Mouse (Mus musculus) heart, embryonic 13.5 days (tissue): ENCODE results near the gene Krt20. TPM values are rescaled to one million over a fixed set of nuclear protein-coding genes. Genes with fewer than 3 reads are reported as not detected.

Source experiments
- ATAC-seq: fragments of 200-750 bp; cut with Nextera tagmentation; 2 replicates; pipeline ENCODE4 v1.8.0; 2017; ENCODE audit warnings: moderate TSS enrichment; ENCODE audit not compliant: insufficient number of reproducible peaks, low FRiP score, low TSS enrichment; ENCODE audit errors: extremely low read depth
- H3K27ac ChIP-seq: fragments of 300-500 bp; sonication (generic); replicated peaks from 2 replicates; pipeline ENCODE4 v1.5.1; 2015; ENCODE audit warnings: moderate library complexity, mild to moderate bottlenecking, inconsistent platforms
- H3K27me3 ChIP-seq: fragments of 300-500 bp; sonication (generic); replicated peaks from 2 replicates; pipeline ENCODE4 v1.6.1; 2015; ENCODE audit warnings: mild to moderate bottlenecking, inconsistent platforms
- H3K36me3 ChIP-seq: fragments of 300-500 bp; sonication (generic); 2 replicates; pipeline ENCODE4 v1.6.1; 2015; ENCODE audit warnings: mild to moderate bottlenecking, inconsistent platforms
- H3K4me1 ChIP-seq: fragments of 300-500 bp; sonication (generic); 2 replicates; pipeline ENCODE4 v1.6.1; 2015; ENCODE audit warnings: inconsistent platforms
- H3K4me2 ChIP-seq: fragments of 300-500 bp; sonication (generic); 2 replicates; pipeline ENCODE4 v1.6.1; 2015; ENCODE audit warnings: inconsistent platforms, mild to moderate bottlenecking, moderate library complexity
- H3K4me3 ChIP-seq: fragments of 300-500 bp; sonication (generic); 2 replicates; pipeline ENCODE4 v1.5.1; 2015; ENCODE audit warnings: moderate library complexity, mild to moderate bottlenecking, inconsistent platforms
- H3K9ac ChIP-seq: fragments of 300-500 bp; sonication (generic); 2 replicates; pipeline ENCODE4 v1.6.1; 2015; ENCODE audit warnings: inconsistent platforms, mild to moderate bottlenecking, moderate library complexity
- H3K9me3 ChIP-seq: fragments of 300-500 bp; sonication (generic); 2 replicates; pipeline ENCODE4 v1.6.1; 2016; ENCODE audit warnings: inconsistent platforms
- WGBS: fragments of 180-500 bp; shearing (Covaris S2); methylation state at CpG from one replicate; pipeline ENCODE4 v1.1.7; 2015; ENCODE audit warnings: mixed read lengths; 5-methylcytosine and 5-hydroxymethylcytosine counted together
- polyA plus RNA-seq: library from polyadenylated mRNA; unstranded; fragments of >200 nt; fragmentation: Nextera tagmentation; extraction: Ambion mirVana; gene quantifications from 2 replicates; pipeline ENCODE4 v1.2.1, GENCODE M21; 2015

Gene Krt20
- polyA plus RNA-seq, 1 experiment from 2014 or later: 2.3 TPM

DNA sequence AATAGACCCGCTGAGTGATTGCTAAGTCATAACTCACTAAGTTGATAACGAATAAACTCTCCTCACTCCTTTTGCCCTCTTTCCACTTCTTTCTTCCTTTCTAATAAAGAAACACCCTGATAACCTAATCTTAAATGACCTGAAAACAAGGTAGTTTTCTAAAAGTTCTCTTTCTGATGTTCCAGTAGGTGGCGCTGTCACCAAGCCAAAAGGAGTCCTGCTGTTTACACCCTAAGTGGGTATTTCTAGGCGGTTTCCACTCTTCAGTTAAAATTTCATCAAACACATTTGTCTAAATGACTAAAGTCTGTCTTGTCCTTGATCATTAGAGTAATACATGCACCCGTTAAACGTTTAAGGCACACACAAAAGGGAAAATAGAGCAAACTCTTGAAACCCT, 24.7 kb downstream of the Krt20 start:
- WGBS: 20% methylated on average over 6 of the region's 6 CpGs
- Histone ChIP-seq H3K27me3 (peaks cover 24% of the 10 kb centered on the region; the same call in 1 of the 2 replicates), H3K36me3 (no peaks in the 10 kb centered on the region), H3K4me1 (no peaks in the 10 kb centered on the region), H3K9me3 (no peaks in the 10 kb centered on the region), H3K27ac (no peak overlapping the region), H3K9ac (no peak overlapping the region), H3K4me3 (no peak overlapping the region), H3K4me2 (no peak overlapping the region)
- ATAC-seq: no peak

DNA sequence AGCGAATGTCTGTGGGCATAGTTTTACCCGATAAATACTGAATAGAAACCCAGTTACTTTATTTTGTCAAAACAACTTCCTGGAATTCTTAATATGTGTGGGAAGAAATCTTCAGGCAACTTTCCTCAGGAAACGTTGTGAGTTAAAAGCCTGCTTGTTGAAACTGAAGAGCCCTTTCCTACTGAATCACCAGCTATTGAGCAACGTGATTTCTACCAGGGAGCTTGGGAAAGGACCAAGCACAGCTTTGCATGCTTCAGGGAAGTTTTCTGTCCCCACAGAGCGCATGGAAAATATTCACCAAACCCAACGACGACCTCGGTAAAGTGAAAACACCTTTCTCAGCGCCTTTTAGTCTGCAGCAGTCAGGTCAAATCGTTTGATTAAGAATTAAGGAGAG, 31.8 kb downstream of the Krt20 start:
- H3K4me3 ChIP-seq: no peak overlapping the region
- WGBS: 60% methylated on average over 10 of the region's 10 CpGs
- no peak overlapping the region for H3K9ac ChIP-seq
- no peaks in the 10 kb centered on the region for H3K4me1 ChIP-seq
- H3K36me3 ChIP-seq: no peaks in the 10 kb centered on the region
- no peaks in the 10 kb centered on the region for H3K9me3 ChIP-seq
- no peak for ATAC-seq
- H3K4me2 ChIP-seq: no peak overlapping the region
- peaks cover 32% of the 10 kb centered on the region for H3K27me3 ChIP-seq
- no peak overlapping the region for H3K27ac ChIP-seq

DNA sequence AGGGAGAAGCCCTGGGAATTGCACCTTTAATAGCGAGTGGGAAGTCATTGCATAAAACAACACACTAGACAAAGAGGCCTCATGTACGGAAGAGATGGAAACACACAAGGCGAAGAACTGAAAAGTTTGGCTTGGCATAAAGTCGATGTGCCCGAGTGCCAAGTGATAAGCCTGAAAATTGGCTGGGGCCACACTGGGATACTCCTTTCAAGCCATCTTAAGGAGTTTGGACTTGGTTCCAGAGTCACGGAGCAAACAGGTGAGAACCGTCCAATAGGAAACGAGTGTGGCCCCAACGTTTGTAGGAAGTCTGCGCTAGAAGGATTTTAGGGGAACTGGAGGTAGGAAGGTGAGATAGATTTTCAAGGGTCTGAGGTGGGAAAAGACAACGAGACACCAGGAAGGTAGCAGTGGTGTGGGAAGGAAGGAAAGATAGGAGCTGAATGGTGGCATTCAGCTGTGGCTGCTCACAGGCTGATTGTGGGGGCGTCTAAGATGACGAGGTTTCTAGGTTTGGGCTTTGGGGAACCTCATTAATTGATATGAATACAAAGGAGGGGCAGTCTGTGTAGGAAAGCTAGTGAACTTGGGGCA, 37.9 kb downstream of the Krt20 start:
- H3K4me2 ChIP-seq: no peak overlapping the region
- H3K4me1 ChIP-seq: no peaks in the 10 kb centered on the region
- no peak for ATAC-seq
- H3K9ac ChIP-seq: no peak overlapping the region
- no peaks in the 10 kb centered on the region for H3K36me3 ChIP-seq
- no peaks in the 10 kb centered on the region for H3K9me3 ChIP-seq
- WGBS: 74% methylated on average over 13 of the region's 13 CpGs
- no peak overlapping the region for H3K4me3 ChIP-seq
- H3K27me3 ChIP-seq: peaks cover 49% of the 10 kb centered on the region
- H3K27ac ChIP-seq: no peak overlapping the region

DNA sequence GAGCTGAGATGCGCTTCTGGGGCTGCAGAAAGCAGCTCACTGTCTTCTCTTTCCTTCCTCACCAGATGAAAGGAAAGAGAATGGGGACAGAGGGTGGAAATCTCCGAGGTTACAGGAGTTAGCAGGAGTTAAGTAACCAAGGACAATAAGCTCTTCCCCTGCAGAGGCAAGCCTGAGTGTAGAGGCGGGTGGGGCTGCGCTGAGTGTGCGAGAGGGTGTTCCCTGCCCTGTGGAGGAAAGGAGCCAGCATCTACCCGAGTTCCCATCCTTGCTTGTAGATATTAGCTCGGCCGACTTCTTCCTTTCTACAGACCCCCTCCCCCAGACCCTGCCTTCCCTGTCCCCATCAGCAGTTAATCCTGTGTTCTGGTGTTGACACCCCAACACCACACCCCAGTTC, 39.1 kb downstream of the Krt20 start:
- no peaks in the 10 kb centered on the region for H3K36me3 ChIP-seq
- no peak overlapping the region for H3K9ac ChIP-seq
- no peak overlapping the region for H3K27ac ChIP-seq
- peaks cover 52% of the 10 kb centered on the region for H3K27me3 ChIP-seq
- 52% methylated on average over 8 of the region's 8 CpGs for WGBS
- H3K4me1 ChIP-seq: no peaks in the 10 kb centered on the region
- H3K4me2 ChIP-seq: no peak overlapping the region
- H3K9me3 ChIP-seq: no peaks in the 10 kb centered on the region
- no peak for ATAC-seq
- no peak overlapping the region for H3K4me3 ChIP-seq

DNA sequence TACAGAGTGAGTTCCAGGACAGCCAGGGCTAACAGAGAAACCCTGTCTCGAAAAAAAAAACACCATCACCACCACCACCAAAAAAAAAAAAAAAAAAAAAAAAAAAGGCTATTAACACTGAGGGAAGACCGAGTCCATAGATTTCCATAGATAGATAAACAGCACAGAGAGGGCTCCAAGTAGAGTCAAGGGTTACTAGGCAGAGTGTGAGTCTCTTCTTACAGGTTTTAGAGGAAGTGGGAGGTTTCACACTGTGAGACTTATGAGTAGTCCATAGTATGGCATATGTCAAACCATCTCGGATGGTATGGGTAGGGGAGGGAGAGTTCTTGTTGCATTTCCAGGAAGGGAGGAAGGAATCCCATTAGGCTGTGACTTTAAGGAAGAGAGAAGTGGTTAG, 39.9 kb downstream of the Krt20 start:
- Histone ChIP-seq H3K9ac (no peak overlapping the region), H3K4me3 (no peak overlapping the region), H3K4me2 (no peak overlapping the region), H3K9me3 (no peaks in the 10 kb centered on the region), H3K27me3 (peaks cover 49% of the 10 kb centered on the region), H3K27ac (no peak overlapping the region), H3K4me1 (no peaks in the 10 kb centered on the region), H3K36me3 (no peaks in the 10 kb centered on the region)
- 52% methylated on average over 3 of the region's 3 CpGs for WGBS
- ATAC-seq: no peak

DNA sequence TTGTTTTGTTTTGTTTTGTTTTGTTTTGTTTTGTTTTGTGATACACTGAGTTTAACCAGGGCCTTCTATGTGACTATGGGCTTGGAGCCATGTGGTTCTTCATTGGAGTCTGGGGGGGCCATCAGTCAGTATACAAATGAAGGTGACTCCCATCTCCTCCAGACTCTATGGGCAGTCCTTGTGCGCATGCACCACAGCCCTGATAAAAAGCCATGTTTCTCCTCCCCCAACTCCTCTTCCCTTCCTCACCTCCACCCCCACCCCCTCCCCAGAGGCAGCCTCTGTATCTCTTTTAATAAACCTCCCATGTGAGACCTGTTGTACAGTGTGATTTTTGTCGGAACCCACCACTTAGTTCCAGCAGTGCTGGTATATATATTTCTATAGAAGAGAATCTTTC, 41.3 kb downstream of the Krt20 start:
- Histone ChIP-seq H3K27me3 (peaks cover 40% of the 10 kb centered on the region), H3K4me3 (no peak overlapping the region), H3K4me2 (no peak overlapping the region), H3K9ac (no peak overlapping the region), H3K27ac (no peak overlapping the region), H3K36me3 (no peaks in the 10 kb centered on the region), H3K4me1 (no peaks in the 10 kb centered on the region), H3K9me3 (no peaks in the 10 kb centered on the region)
- 78% methylated on average over 2 of the region's 2 CpGs for WGBS
- no peak for ATAC-seq

DNA sequence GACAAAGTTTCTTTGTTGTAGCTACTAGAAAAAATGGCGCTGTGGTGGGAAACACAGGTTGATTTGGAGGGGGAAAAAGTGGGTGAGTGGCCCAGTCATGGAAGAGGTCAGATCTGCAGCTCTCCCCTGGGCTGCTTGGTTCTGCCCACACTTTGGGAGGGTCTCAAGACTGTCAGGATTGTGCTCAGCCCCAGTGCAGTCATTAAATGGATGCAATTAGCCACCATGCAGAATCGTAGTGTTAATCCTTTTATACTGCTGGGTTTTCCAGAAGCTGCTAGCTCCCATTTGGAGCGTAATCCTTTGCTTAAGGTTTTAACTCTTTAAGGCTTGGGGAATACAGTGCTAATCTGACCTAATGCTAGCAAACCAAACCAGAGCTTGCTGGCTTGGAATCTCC, 41.9 kb downstream of the Krt20 start:
- no peaks in the 10 kb centered on the region for H3K9me3 ChIP-seq
- 35% methylated on average over 3 of the region's 3 CpGs for WGBS
- no peak overlapping the region for H3K27ac ChIP-seq
- no peak overlapping the region for H3K4me3 ChIP-seq
- H3K27me3 ChIP-seq: peaks cover 41% of the 10 kb centered on the region
- H3K4me1 ChIP-seq: no peaks in the 10 kb centered on the region
- no peak for ATAC-seq
- no peaks in the 10 kb centered on the region for H3K36me3 ChIP-seq
- no peak overlapping the region for H3K4me2 ChIP-seq
- no peak overlapping the region for H3K9ac ChIP-seq

DNA sequence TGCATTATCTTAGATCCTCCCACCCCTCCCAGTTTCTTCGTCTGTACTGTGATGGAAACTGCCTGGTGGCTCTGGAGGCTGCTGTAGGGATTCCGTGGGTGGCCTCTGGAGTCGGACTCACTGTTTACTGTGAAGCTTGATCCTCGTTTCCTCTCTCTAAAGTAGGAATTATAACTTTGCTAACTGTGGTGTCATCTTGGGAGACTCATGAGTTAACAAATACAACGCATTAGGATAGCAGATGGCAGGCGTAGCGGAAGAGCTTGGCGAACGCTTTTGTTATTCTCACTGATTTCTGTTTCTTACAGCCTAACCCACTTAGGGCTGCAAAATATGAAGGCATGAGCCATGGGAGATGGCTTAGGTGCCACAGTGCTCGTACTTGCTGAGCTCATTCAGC, 45.5 kb downstream of the Krt20 start:
- H3K9me3 ChIP-seq: no peaks in the 10 kb centered on the region
- no peak overlapping the region for H3K4me3 ChIP-seq
- ATAC-seq: no peak
- WGBS: 77% methylated on average over 10 of the region's 10 CpGs
- peaks cover 17% of the 10 kb centered on the region for H3K27me3 ChIP-seq
- H3K9ac ChIP-seq: no peak overlapping the region
- H3K4me1 ChIP-seq: no peaks in the 10 kb centered on the region
- no peak overlapping the region for H3K4me2 ChIP-seq
- H3K36me3 ChIP-seq: no peaks in the 10 kb centered on the region
- no peak overlapping the region for H3K27ac ChIP-seq

DNA sequence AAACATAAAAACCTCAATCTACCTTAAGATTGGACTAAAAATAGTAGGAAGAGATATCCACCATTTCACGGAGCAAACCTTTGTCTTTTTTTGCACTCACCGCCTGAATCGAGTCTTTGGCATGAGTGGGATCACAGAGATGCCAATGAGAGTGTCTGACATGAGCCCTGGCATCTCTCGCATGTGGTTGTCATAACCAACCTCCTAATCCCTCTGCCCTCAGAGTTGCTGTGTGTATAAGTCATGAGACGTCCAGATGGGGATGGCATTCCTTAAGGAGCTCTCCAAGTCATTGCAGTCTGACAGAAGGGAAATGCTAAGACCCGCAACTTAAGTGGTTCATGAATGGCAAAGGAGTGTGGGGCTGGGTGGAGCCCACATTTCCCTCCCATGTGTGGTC, 46.6 kb downstream of the Krt20 start:
- peaks cover 11% of the 10 kb centered on the region for H3K27me3 ChIP-seq

DNA sequence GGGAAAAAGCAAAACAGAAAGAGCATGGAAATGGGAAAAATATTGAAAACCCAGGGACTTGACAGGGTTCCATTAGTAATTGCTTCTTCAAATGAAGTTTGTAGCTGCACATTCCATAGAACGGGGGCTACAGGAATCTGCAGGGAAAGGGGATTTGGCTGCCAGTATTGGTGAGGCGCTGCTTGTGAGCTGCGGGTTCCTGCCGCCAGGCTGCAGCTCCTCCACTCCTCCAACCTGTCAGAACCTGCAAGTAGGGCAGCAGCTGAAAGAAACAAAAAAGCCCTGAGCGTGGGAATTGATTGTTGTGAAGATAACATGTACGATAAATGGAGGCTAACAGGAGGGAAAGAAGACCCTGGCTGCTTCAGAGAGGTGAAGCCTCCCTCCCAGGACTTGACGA, 47.1 kb downstream of the Krt20 start:
- WGBS: 48% methylated on average over 7 of the region's 7 CpGs
- Histone ChIP-seq H3K4me2 (no peak overlapping the region), H3K27me3 (peaks cover 8% of the 10 kb centered on the region), H3K4me1 (no peaks in the 10 kb centered on the region), H3K4me3 (no peak overlapping the region), H3K9ac (no peak overlapping the region), H3K36me3 (no peaks in the 10 kb centered on the region), H3K27ac (no peak overlapping the region), H3K9me3 (no peaks in the 10 kb centered on the region)
- ATAC-seq: no peak

More for the DNA sequence above, 46.6 kb downstream of the Krt20 start:
- no peaks in the 10 kb centered on the region for H3K9me3 ChIP-seq
- no peak for ATAC-seq
- no peaks in the 10 kb centered on the region for H3K4me1 ChIP-seq
- no peak overlapping the region for H3K4me3 ChIP-seq
- no peak overlapping the region for H3K4me2 ChIP-seq
- H3K27ac ChIP-seq: no peak overlapping the region
- H3K9ac ChIP-seq: no peak overlapping the region
- no peaks in the 10 kb centered on the region for H3K36me3 ChIP-seq
- 71% methylated on average over 6 of the region's 6 CpGs for WGBS

DNA sequence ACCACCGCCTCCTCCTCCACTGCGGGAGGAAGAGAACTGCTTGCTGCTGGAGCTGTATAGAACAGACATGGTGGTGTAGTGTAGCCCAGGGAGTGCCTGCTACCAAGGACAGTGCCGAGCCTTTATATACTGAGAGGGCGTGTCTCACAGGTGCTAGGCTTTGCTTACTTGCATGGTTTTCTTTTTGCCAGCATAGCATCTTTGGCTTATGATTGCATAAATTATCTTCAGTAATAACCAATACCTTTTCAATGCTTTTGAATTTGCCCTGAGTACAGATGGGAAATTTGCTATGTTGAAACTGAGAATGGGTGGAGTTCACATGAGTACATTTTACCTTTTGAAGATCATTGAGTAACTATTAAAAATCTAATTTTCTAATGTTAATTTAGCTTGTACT, 48.7 kb downstream of the Krt20 start, which contains the start of gene Krt10:
Gene Krt10 (minus strand): TSS at position 101 of the 400 bp plus-strand sequence.
- H3K27me3 ChIP-seq: peaks cover 7% of the 10 kb centered on the region
- no peaks in the 10 kb centered on the region for H3K4me1 ChIP-seq
- no peak within 1 kb of the TSS for H3K4me3 ChIP-seq
- no peaks in the 10 kb centered on the region for H3K9me3 ChIP-seq
- no peak within 1 kb of the TSS for H3K27ac ChIP-seq
- ATAC-seq: no peak
- H3K4me2 ChIP-seq: no peak within 1 kb of the TSS
- H3K36me3 ChIP-seq: no peaks in the 10 kb centered on the region
- no peak within 1 kb of the TSS for H3K9ac ChIP-seq
- 77% methylated on average over 4 of the region's 4 CpGs for WGBS

DNA sequence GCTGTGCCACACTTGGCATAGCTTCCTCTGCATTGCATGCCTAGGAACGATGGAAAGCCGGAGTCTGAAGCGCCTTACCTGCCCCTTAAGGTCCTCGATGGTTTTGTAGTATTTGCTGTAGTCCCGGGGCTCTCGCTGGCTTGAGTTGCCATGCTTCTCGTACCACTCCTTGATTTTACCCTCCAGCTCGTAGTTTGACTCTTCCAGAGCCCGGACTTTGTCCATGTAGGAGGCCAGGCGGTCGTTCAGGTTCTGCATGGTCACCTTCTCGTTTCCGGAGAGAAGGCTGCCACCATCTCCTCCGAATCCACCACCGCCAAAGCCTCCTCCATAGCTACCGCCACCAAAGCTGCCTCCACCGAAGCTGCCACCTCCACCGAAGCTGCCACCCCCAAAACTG, 49.3 kb downstream of the Krt20 start:
- no peaks in the 10 kb centered on the region for H3K9me3 ChIP-seq
- H3K4me3 ChIP-seq: no peak overlapping the region
- no peaks in the 10 kb centered on the region for H3K36me3 ChIP-seq
- no peak overlapping the region for H3K27ac ChIP-seq
- no peaks in the 10 kb centered on the region for H3K4me1 ChIP-seq
- WGBS: 88% methylated on average over 18 of the region's 18 CpGs
- peaks cover 12% of the 10 kb centered on the region for H3K27me3 ChIP-seq
- H3K4me2 ChIP-seq: no peak overlapping the region
- no peak overlapping the region for H3K9ac ChIP-seq
- ATAC-seq: no peak
